Mouse (Mus musculus) megakaryocyte progenitor cell, adult 5-6 weeks (primary cell): ENCODE measurements around the gene Ispd. TPM values are rescaled to one million over a fixed set of nuclear protein-coding genes. Genes with fewer than 3 reads are reported as not detected.
A peak's percentile ranks its signal among the peaks of the same experiment; 100 is the strongest.

Source experiments
- ATAC-seq: replicated peaks from 2 replicates; pipeline ENCODE4 v1.8.0; 2016; ENCODE audit warnings: mild to moderate bottlenecking, moderate TSS enrichment, inconsistent platforms; ENCODE audit not compliant: poor library complexity
- total RNA-seq, 2 experiments: library from RNA; stranded (forward) in 1 of 2; stranded (reverse) in 1 of 2; fragments of 157-497, 149-512 nt in 1 of 2; fragments of 200-1000 nt in 1 of 2; gene quantifications; 2 replicates each; pipeline versions ENCODE4 v1.2.3 to v1.2.4; 2015 to 2017

The Ispd gene
- total RNA-seq, 2 experiments from 2014 or later: 3.2 TPM

DNA sequence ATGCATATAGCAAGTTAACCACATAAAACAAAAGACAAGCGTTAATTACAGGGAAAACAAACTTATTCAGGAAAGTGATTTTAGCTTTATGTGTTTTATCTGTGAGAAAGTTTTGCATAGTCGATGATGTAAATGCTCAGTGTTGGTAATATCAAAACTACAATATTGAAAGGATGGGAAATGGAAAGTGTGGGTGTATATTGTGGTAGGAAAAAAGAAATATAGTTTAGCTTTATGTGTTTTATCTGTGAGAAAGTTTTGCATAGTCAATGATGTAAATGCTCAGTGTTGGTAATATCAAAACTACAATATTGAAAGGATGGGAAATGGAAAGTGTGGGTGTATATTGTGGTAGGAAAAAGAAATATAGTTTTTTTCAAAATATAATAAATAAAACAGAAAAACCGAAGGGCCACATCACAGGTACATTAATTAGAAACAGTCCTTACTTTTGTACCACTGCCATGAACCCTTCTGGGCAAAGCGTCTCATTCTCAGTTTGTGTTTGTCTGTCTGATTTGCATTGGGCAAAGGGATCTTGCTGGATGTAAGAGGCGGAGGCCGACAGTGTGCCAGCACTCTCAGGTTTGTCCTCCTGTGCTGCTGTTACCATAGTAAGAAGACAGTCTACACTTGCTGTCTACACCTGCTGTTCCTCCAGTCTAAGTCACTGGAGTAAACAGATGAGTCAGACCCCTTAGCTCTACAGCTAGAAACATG, 87.2 kb downstream of the Ispd start:
- no peak for ATAC-seq

DNA sequence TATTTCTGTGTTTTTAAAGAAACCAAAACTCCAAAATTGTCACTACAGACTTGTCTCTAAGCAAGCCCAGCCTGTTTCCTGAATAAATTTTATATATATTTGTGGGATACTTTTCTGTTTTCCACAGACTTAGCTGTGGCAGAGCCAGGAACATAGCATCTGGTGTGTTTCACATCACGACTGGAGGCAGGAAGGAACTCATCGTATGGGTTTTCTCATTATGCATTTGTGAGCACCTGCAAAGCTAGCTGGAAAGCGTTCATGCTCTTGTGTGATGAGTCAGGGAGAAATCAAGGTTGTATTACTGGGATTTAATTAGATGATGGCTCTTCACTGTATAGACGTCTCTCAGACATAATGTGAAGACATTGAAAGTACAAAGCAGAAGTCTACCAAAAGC, 90.2 kb downstream of the Ispd start:
- ATAC-seq: no peak

- ATAC-seq: no peak
Measured at GRCm38 (mm10) chr12:36474171-36474570, 92.9 kb downstream of the Ispd start.

GRCm38 (mm10) chr12:36475269-36475668, 94.0 kb downstream of the Ispd start:
- ATAC-seq: no peak

DNA sequence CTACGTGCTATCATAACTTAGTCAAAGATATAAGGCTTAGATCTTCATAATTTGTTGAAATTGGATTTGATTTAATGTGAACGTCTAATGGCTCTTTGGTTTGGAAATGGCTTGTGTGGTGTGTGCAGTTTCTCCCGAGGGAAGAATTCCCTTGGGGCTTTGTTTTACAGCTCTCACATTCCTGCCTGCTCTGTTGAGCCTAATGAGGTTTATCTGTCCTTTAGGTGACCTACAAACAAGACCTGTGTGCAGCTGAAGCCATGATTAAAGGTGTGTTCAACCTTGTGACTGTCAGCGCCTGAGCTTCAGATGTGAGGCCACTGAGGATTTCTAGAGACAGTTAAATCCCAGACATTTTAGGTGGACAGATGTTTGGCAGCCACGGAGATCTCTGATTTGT, 95.2 kb downstream of the Ispd start:
- ATAC-seq: no peak

- no peak for ATAC-seq
Measured at GRCm38 (mm10) chr12:36477501-36477900, 96.3 kb downstream of the Ispd start.

- ATAC-seq: no peak
Measured at GRCm38 (mm10) chr12:36477926-36478325, 96.7 kb downstream of the Ispd start.

GRCm38 (mm10) chr12:36481742-36482141, 100.5 kb downstream of the Ispd start:
- no peak for ATAC-seq

DNA sequence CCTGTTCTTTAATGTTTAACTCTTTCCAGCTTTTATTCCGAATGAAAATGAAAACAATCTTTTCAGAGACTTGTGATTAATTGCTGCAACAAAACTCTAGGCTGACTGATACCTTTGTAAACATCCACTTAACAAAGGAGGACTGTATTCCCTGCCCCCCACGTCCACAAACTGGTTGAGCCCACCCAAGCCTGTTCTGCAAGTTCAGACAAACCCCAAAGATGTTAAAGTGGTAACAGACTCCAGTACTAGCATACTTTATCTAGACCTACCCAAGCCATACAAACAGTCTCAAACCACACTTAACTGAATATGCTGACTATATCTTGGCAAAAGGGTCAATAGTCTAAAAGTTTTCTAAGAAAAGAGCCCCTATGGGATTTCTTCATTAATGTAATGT, 102.1 kb downstream of the Ispd start:
- no peak for ATAC-seq

DNA sequence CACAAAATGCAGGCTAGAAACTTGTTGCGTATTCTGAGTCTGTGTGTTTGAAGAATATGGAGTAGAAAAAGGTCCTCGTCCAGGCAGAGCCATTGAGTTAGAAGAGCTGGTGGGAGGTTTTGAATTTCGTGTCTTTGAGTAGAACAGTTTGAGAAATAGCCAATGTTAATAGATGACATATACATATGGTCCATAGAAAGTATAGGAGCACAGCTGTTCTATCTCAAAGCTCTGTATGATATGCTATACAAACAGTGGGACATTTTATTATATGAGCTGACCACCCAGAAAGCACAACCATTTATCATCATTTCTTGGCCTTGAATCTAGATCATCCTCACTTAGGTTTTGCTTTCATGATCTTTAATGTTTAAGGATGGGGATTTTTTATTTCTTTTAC, 116.3 kb downstream of the Ispd start:
- ATAC-seq: no peak

DNA sequence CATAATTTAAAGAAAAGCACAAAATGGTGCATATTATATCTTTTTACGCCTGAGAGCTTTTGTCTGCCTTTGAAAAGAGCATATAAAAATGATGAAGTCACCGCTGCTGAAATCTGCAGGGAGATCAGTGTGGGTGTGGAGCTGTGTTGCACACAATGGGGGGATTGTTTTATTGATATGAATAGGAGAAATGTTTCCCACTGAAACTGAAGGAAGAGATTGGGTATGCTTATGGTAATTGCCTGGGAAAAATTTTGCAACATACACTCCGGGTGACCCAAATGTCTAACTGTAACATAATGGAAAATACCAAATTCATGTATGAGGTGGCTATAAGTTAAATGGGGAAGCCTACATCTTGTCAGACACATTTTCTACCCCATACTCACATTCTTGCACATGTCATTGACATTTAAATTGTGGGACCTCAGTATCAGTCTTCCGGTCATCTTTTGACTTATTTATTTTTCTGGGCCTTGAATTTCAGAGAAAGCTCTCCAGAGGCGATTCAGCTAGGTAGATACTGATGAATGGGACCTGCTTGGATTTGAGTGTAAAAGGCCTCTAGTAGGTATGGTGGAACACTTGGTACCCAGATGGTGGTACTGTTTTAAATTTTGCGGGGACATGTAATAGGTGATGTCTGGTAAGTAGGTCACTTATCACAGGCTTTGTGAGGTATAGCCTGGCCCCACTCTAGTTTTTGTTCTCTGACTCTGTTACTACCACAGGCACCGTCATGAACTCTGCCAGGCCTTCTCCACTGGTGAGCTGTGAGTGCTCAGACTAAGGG, 126.1 kb downstream of the Ispd start:
- no peak for ATAC-seq

DNA sequence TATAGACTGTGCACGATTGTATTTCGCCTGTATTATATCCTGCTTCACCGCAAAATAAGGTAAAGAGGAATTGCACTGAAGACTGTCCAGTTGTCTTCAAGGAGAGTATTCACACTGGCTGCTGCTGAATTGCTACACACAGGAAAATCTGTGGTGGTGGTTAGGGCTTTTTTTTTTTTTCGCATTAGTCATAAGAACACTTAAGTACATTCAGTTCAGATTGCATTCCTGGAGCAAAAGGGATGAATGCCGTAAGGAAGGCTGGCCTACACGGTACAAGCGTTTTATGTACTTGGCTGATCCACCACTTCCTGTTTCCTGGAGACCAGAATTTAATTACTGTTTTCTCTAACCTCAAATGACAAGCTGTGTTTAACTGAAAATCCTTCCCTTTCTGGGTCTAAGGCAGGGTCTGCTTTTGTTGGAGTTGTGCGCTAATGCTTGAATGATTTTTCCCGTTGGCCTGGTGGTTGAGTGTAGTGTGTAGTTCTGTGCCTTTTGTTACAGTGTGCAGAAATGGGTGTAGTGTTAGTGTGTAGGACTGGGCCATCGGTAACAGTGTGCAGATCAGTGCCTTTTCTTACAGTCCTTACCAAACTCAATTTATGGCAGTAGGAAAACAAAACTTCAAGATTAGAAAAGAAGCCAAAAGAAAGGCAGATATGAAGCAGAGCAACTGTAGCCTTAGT, 128.8 kb downstream of the Ispd start:
- ATAC-seq: peak; percentile 86

GRCm38 (mm10) chr12:36521774-36522173, 140.5 kb downstream of the Ispd start:
- 0 out of 2 replicates have a peak, but pooled peaks have one; percentile 26 for ATAC-seq

GRCm38 (mm10) chr12:36523515-36523914, 142.3 kb downstream of the Ispd start:
- no peak for ATAC-seq

- no peak for ATAC-seq
Measured at GRCm38 (mm10) chr12:36530920-36531319, 149.7 kb downstream of the Ispd start.

- no peak for ATAC-seq
Measured at GRCm38 (mm10) chr12:36531421-36532072, 150.3 kb downstream of the Ispd start.

DNA sequence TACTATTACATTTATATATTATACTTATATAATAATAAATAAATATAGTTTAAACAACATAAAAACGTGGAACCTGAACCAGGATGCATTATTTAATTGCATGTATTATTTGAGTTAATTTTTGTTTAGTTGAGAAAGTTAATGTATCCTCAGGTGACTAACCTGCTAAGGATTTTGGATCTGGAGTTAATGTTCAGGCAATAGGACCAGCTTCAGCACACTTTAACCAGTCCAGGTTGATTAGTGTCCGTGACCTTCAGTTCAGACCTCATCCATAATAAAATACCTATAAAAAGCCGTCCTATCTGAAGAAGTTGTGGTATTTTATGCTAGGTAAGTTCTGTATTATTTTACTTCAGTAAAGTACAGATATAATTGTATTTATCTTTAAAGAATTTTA, 151.3 kb downstream of the Ispd start:
- no peak for ATAC-seq

DNA sequence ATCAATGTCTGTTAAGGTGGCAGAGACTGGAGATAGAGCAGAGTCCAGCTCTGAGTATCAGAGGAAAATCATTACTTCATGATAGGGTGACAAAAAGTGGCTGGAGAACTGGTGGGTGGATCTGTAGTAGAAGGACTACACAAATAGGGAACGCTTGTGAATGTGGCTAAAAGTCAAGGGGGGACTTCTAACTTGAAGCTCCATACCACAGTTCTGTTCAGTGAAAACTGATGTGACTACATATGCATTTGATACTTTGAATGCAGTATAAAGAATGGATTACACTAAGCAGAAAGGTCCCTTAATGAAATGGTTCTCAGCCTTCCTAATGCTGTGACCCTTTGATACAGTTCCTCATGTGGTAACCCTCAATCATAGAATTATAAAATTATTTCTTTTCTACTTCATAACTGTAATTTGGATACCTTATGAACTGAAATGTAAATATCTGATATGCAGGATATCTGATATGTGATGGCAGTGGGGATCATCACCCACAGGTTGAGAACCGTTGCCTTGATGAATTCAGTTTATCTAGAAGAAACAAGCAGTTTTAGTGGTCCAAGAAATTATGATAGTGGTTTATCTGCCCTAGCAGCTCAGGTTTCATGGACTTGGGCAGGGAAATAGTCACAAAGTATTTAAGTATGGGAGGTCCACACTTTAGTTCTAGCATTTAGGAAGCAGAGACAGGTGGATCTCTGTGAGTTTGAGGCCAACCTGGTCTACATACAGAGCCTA, 152.1 kb downstream of the Ispd start:
- ATAC-seq: peak; percentile 66

- ATAC-seq: no peak
Measured at GRCm38 (mm10) chr12:36534589-36534988, 153.3 kb downstream of the Ispd start.

GRCm38 (mm10) chr12:36545318-36545717, 164.1 kb downstream of the Ispd start:
- ATAC-seq: no peak

- ATAC-seq: no peak
Measured at GRCm38 (mm10) chr12:36549474-36549873, 168.2 kb downstream of the Ispd start.
